14 mouse cellular contexts compared by ENCODE assay signal in the genomic region with DNA sequence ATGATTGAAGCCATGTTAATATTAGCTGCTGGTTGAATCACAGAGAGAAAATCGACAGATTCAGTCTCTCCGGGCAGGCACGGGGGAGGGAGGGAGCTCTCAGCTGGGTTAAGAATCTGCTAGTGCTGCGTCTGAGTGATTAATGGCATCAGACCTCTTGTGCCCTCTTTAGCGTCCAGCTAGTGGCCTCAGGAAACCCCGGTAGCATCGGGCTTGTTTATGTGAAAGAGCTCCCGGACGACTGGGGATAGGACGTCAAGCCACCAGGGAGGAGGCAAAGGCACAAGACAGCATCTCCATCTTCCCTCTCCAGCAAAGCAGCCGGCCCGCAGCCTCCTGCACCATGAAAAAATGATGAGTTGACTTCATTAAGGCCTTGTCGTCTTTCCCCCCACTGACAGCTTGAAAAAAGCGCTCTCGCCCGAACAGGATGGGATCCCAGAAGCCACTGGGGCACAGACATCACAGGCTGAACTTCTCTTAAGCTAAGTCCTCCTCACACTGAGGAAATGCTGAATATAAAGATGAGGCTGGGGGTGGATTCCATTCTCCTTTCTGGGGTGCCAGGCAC.
A peak's percentile ranks its signal among the peaks of the same experiment; 100 is the strongest.
DNase-seq lines count a peak whose midpoint lies in the region; ATAC-seq lines count a peak whose summit lies in the region.
"Had no signal": no experiment of that assay in that cellular context is flagged by ENCODE, and none has a peak within 500 bp of the region (broad histone marks: within the 10 kb centered on the region; RNA-seq: fewer than 3 reads in every experiment).

No protein-coding gene starts in this region.

- WGBS in kidney, embryonic 15.5 days = 16% methylated on average over 16 of the region's 16 CpGs
- 22% methylated on average over 16 of the region's 16 CpGs for WGBS in hindbrain, embryonic 14.5 days
- 22% methylated on average over 16 of the region's 16 CpGs for WGBS in neural tube, embryonic 13.5 days

- no peak for DNase-seq in kidney, postnatal 25 days
- peak; percentile 65 for DNase-seq in embryo, embryonic 10.5 days (ENCODE audit: low spot score)
- DNase-seq in hindbrain, embryonic 14.5 days (ENCODE audit: low spot score) = peak; percentile 32
- DNase-seq: cerebellum, adult 11-12 months; layer of hippocampus, adult 9-11 months had no signal

- no peak overlapping the region for H3K9ac ChIP-seq in kidney, embryonic 15.5 days
- 0 out of 2 replicates have a peak overlapping the region, but pooled peaks have one; percentile 36 for H3K9ac ChIP-seq in hindbrain, embryonic 14.5 days
- 0 out of 2 replicates have a peak overlapping the region, but pooled peaks have one; percentile 34 for H3K9ac ChIP-seq in neural tube, embryonic 13.5 days
- H3K9ac ChIP-seq: heart, embryonic 15.5 days had no signal

- no peaks in the 10 kb centered on the region for H3K36me3 ChIP-seq in kidney, embryonic 15.5 days
- no peaks in the 10 kb centered on the region for H3K36me3 ChIP-seq in hindbrain, embryonic 14.5 days (replicated peaks; ENCODE audit: control insufficient read depth, insufficient read depth)
- no peaks in the 10 kb centered on the region for H3K36me3 ChIP-seq in neural tube, embryonic 13.5 days
- H3K36me3 ChIP-seq: heart, embryonic 15.5 days; limb, embryonic 10.5 days had no signal

- no peak overlapping the region for H3K27ac ChIP-seq in kidney, embryonic 15.5 days
- H3K27ac ChIP-seq in hindbrain, embryonic 14.5 days = peak overlapping the region; percentile 64; the same call in 1 of the 2 replicates
- peak overlapping the region; percentile 61 for H3K27ac ChIP-seq in neural tube, embryonic 13.5 days (replicated peaks)
- H3K27ac ChIP-seq: heart, embryonic 15.5 days; limb, embryonic 10.5 days had no signal

- H3K4me1 ChIP-seq in kidney, embryonic 15.5 days = peaks cover 7% of the 10 kb centered on the region; the same call in 1 of the 2 replicates
- H3K4me1 ChIP-seq in hindbrain, embryonic 14.5 days (replicated peaks; ENCODE audit: control insufficient read depth, insufficient read depth, low read length) = peaks cover 11% of the 10 kb centered on the region
- H3K4me1 ChIP-seq in neural tube, embryonic 13.5 days (replicated peaks) = peaks cover 30% of the 10 kb centered on the region
- H3K4me1 ChIP-seq: heart, embryonic 15.5 days had no signal

- no peaks in the 10 kb centered on the region; the same call in 1 of the 2 replicates for H3K27me3 ChIP-seq in kidney, embryonic 15.5 days
- no peaks in the 10 kb centered on the region for H3K27me3 ChIP-seq in hindbrain, embryonic 14.5 days (ENCODE audit: control insufficient read depth, insufficient read depth, low read length)
- no peaks in the 10 kb centered on the region for H3K27me3 ChIP-seq in neural tube, embryonic 13.5 days
- H3K27me3 ChIP-seq: heart, embryonic 15.5 days had no signal

- H3K4me2 ChIP-seq in kidney, embryonic 15.5 days = 0 out of 2 replicates have a peak overlapping the region, but pooled peaks have one; percentile 12
- peak overlapping the region; percentile 33 for H3K4me2 ChIP-seq in hindbrain, embryonic 14.5 days (replicated peaks)
- peak overlapping the region; percentile 36 for H3K4me2 ChIP-seq in neural tube, embryonic 13.5 days
- H3K4me2 ChIP-seq: heart, embryonic 15.5 days had no signal

- H3K9me3 ChIP-seq in kidney, embryonic 15.5 days (replicated peaks) = no peaks in the 10 kb centered on the region
- no peaks in the 10 kb centered on the region for H3K9me3 ChIP-seq in hindbrain, embryonic 14.5 days (ENCODE audit: control insufficient read depth, low read length)
- H3K9me3 ChIP-seq in neural tube, embryonic 13.5 days = no peaks in the 10 kb centered on the region
- H3K9me3 ChIP-seq: heart, embryonic 15.5 days; limb, embryonic 10.5 days had no signal

- no peak for ATAC-seq in kidney, embryonic 15.5 days (replicated peaks; ENCODE audit: low FRiP score)
- ATAC-seq in hindbrain, embryonic 14.5 days (ENCODE audit: low FRiP score) = no peak
- ATAC-seq in neural tube, embryonic 13.5 days (ENCODE audit: low read depth) = peak; percentile 53; the same call in 1 of the 2 replicates
- no peak for ATAC-seq in cerebellum, adult (ENCODE audit: insufficient number of reproducible peaks, low FRiP score, low TSS enrichment)
- ATAC-seq in monocyte, adult 5-6 weeks (replicated peaks; ENCODE audit: insufficient number of reproducible peaks, low FRiP score, low TSS enrichment, poor library complexity, severe bottlenecking) = no peak
- ATAC-seq: activated CD4-positive, CD25-positive, alpha-beta regulatory T cell, adult 4 months; forebrain, embryonic 14.5 days; intestine, embryonic 16.5 days had no signal

- no peak overlapping the region for H3K4me3 ChIP-seq in kidney, embryonic 15.5 days (replicated peaks)
- no peak overlapping the region for H3K4me3 ChIP-seq in hindbrain, embryonic 14.5 days (replicated peaks; ENCODE audit: low read length)
- no peak overlapping the region for H3K4me3 ChIP-seq in neural tube, embryonic 13.5 days
- H3K4me3 ChIP-seq: heart, embryonic 15.5 days; limb, embryonic 10.5 days had no signal

Comparison
In these comparisons a context has a peak if more than half of its experiments do, and no peak if none do; other contexts are left out.
1. DNase-seq: peak in embryo, embryonic 10.5 days (single experiment) and hindbrain, embryonic 14.5 days (single experiment); none in kidney, postnatal 25 days (0 of 2).
2. Peak in every context shown above with its lines, with median percentiles within 50 percentile points of each other: H3K4me2 ChIP-seq.